Mouse (Mus musculus) CD4-positive naive resting alpha-beta T cell, adult 76 days (primary cell): ENCODE measurements around the gene Olfr303. TPM values are rescaled to one million over a fixed set of nuclear protein-coding genes. Genes with fewer than 3 reads are reported as not detected.

ENCODE experiments used
- total RNA-seq: library from RNA; stranded (reverse); gene quantifications from one replicate; pipeline ENCODE4 v1.2.4, GENCODE M21; 2023

The Olfr303 gene
- not detected for total RNA-seq

DNA sequence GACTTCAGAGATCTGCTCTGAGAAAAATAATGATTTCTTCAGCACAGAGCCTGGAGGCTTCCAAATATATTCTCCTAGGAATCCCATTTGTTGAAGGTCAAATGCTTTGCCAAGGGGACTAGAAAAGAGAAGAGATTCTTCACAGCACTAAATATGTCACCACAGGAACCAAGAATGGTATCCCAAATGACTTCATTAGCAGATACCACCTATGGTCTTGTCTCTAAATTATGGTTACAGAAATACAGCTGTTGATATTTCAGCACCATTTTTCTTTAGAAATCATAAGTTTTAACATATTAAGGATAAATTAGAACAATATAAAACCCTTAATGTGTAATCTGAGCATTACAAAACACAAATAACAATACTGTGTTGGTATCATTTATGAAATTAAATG lies at the start of gene Olfr303:
TSS of gene Olfr303 (minus strand) at position 101 of the 400 bp plus-strand sequence.

DNA sequence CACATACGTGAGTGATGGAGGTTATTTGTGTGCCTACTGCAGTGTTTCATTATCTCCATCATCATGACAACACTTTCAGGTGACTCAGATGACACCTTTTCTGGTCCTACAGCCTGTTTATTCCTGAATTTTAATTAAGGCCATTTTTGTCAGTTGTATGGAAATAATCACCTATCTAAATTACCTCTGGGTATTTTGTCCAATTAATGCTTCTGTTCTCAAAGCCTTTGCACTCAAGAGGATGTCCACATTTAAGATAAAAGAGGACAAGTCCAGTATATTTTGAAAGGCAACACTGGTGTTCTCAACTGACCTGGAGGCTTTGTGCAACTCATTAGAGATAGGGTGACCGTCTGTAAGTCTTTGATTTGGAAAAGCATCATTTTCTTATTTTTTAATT lies 6.0 kb upstream of the Olfr303 start, which contains the start of gene Olfr301:
TSS of gene Olfr301 (plus strand) at position 301 of the 400 bp plus-strand sequence.

DNA sequence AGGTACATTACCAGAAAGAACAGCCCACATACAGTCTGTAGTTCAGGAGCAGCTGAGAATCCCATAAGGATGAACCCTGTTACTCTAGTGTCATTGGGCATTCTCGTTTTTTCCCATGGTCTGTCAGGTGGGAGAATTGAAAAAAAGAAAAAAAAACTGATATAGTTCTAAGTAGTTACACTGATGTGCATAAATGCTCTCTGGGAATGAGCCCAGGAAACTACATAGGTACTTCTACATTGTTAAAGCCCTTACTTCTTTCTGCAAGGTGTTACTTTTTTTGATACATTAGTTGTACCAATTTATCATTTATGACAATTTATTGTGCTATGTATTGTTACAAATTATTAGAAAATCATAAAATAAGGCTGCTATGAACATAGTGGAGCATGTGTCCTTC lies 11.0 kb downstream of the Olfr303 start, which contains the start of gene Olfr304:
TSS of gene Olfr304 (minus strand) at position 101 of the 400 bp plus-strand sequence.

DNA sequence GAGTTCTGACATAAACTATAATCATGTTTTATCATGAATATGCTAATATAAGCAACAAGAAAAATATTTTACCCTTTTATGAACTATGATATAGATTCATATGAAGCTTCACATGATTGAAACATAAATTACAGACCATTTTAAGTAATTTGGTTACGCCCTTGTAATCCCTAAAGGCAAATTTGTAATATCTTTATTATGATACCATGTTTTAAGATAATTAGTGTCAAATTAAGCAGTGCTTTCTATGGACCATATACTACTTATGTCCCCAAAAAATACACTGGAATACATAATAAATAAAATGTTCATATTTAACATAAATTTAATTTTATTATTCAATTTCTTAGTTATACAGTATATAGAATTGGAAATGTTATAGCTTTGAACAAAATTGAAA lies 30.8 kb downstream of the Olfr303 start, which contains the start of gene Olfr305:
TSS of gene Olfr305 (minus strand) at position 101 of the 400 bp plus-strand sequence.

Other genes with a start within 250 kb of the Olfr303 start
- gene Vmn2r75, start 226.0 kb downstream of the Olfr303 start, total RNA-seq: not detected
- not detected for gene Vmn2r76, start 151.5 kb downstream of the Olfr303 start, total RNA-seq
- gene Olfr310, start 120.6 kb downstream of the Olfr303 start, total RNA-seq: not detected
- not detected for gene Olfr309, start 84.1 kb downstream of the Olfr303 start, total RNA-seq
- not detected for gene Olfr308, start 72.2 kb downstream of the Olfr303 start, total RNA-seq
- not detected for gene Olfr307, start 60.2 kb downstream of the Olfr303 start, total RNA-seq
- gene Olfr305, start 30.9 kb downstream of the Olfr303 start, total RNA-seq: not detected
- not detected for gene Olfr304, start 11.1 kb downstream of the Olfr303 start, total RNA-seq
- gene Olfr301, start 6.1 kb upstream of the Olfr303 start, total RNA-seq: not detected
- not detected for gene Olfr299, start 62.1 kb upstream of the Olfr303 start, total RNA-seq
- gene Olfr298, start 94.7 kb upstream of the Olfr303 start, total RNA-seq: not detected
- not detected for gene Olfr297, start 122.2 kb upstream of the Olfr303 start, total RNA-seq
- gene Olfr295, start 186.1 kb upstream of the Olfr303 start, total RNA-seq: not detected
- not detected for gene Olfr294, start 218.9 kb upstream of the Olfr303 start, total RNA-seq